Mouse (Mus musculus) left cerebral cortex, postnatal 36 days (tissue): ENCODE results near the gene Aoc2. TPM values are rescaled to one million over a fixed set of nuclear protein-coding genes. Genes with fewer than 3 reads are reported as not detected.
"Not testable (repeated sequence)": the region's sequence is repeated elsewhere in the genome, so short reads cannot be mapped to it uniquely, and the experiment has no call there.

Experiments used
- DNase-seq, 2 experiments: peaks; one replicate each; pipeline ENCODE4 v3.0.0; 2021 to 2022; ENCODE audit warnings: low spot score in 2 of 2, mixed read lengths in 1 of 2
- intact Hi-C: fragments of 180-260 bp; cut with DNase I; formaldehyde crosslinking; loops from one replicate; pipeline ENCODE4 v1.15.1; 2025
- total RNA-seq, 2 experiments: library from RNA; stranded (reverse); gene quantifications; 2 replicates each; pipeline ENCODE4 v1.2.3; 2021

Gene Aoc2
- total RNA-seq, 2 experiments from 2014 or later: 4.4 to 7.2 TPM

DNA sequence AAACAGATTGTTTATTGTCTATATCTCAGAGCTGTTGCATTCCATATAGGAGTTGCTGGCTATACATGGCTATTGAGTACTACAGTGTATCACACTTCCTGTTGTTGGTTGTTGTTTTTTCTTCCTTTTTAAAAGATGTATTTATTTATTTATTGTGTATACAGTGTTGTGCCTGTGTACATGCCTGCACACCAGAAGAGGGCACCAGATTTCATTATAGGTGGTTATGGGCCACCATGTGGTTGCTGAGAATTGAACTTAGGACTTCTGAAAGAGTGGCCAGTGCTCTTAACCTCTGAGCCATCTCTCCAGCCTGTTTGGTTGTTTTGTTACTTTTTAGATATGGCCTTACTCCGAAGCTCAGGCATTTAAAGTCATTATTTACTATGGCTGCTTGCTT is 10.3 kb upstream of the Aoc2 start:
- DNase-seq: no peak
- intact Hi-C loops: no loop called here

- intact Hi-C loops: no loop called here
- no peak for DNase-seq
Observed at GRCm38 (mm10) chr11:101315082-101315650, 9.7 kb upstream of the Aoc2 start.

GRCm38 (mm10) chr11:101315665-101316500 is 9.0 kb upstream of the Aoc2 start, which contains the start of gene Psme3:
Gene Psme3, plus strand, starts transcription at chr11:101316213.
- intact Hi-C loops: no loop called here
- peak; percentile 95 to 96 for DNase-seq

DNA sequence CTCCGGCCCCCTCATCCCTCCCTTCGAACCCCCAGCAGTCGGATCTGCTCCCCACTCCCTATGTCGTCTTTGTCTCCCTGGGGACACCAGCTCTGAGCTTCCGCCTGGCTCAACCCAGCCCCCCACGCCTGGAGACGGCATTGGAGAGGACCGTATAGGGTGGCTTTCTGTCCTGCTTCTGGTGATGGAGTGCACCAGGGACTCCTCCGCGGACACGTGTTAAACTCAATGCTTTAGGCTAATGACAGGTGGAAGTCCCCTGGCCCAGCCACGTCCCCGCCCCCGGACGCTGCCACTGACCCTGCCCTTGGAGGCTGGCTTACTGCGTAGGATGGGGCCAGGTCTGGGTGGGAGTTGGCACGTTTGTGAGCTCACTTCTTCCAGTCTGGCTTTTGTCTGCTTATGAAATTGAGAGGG is 8.4 kb upstream of the Aoc2 start:
- DNase-seq: no peak
- intact Hi-C loops: no loop called here

- intact Hi-C loops: loop anchor here (2.0 kb wide), 1 partner anchor 71 kb away; no protein-coding TSS in a partner anchor
- DNase-seq: peak; percentile 52 to 59
Observed at GRCm38 (mm10) chr11:101323609-101324008, 1.3 kb upstream of the Aoc2 start.

DNA sequence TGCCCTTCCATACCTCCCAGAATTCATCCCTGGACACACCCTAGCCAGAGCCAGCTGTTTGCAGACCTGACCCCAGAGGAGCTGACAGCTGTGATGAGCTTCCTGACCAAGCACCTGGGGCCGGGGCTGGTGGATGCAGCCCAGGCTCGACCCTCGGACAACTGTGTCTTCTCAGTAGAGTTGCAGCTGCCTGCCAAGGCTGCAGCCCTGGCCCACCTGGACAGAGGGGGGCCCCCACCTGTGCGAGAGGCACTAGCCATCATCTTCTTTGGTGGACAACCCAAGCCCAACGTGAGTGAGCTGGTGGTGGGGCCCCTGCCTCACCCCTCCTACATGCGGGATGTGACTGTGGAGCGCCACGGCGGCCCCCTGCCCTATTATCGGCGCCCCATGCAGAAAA is 338 bp downstream of the Aoc2 start:
- intact Hi-C loops, DNase-seq: not testable (repeated sequence)

DNA sequence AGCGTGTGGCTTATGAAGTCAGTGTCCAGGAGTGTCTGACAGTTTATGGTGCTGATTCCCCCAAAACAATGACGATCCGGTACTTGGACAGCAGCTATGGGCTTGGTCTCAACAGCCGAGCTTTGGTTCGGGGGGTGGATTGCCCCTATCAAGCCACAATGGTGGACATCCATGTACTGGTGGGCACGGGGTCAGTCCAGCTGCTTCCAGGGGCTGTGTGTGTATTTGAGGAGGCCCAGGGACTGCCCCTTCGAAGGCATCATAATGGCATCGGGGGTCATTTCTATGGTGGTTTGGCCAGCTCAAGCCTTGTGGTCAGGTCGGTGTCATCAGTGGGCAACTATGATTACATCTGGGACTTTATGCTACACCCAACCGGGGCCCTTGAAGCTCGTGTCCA is 1.3 kb downstream of the Aoc2 start:
- intact Hi-C loops: no loop called here
- DNase-seq: no peak

GRCm38 (mm10) chr11:101327311-101327710 is 2.4 kb downstream of the Aoc2 start:
- intact Hi-C loops: no loop called here
- no peak for DNase-seq

- intact Hi-C loops: no loop called here
- peak; percentile 28 to 35 for DNase-seq
Observed at GRCm38 (mm10) chr11:101328941-101329635, 4.2 kb downstream of the Aoc2 start.

- intact Hi-C loops: no loop called here
Observed at GRCm38 (mm10) chr11:101330371-101330924, 5.6 kb downstream of the Aoc2 start, which contains the start of gene Aoc3. Gene Aoc3, plus strand, starts transcription at chr11:101330605.

GRCm38 (mm10) chr11:101330961-101331360 is 6.1 kb downstream of the Aoc2 start:
- DNase-seq, intact Hi-C loops: not testable (repeated sequence)

More at GRCm38 (mm10) chr11:101330371-101330924, 5.6 kb downstream of the Aoc2 start, which contains the start of gene Aoc3:
- no peak for DNase-seq

GRCm38 (mm10) chr11:101332537-101332936 is 7.7 kb downstream of the Aoc2 start:
- intact Hi-C loops: no loop called here
- DNase-seq: no peak

DNA sequence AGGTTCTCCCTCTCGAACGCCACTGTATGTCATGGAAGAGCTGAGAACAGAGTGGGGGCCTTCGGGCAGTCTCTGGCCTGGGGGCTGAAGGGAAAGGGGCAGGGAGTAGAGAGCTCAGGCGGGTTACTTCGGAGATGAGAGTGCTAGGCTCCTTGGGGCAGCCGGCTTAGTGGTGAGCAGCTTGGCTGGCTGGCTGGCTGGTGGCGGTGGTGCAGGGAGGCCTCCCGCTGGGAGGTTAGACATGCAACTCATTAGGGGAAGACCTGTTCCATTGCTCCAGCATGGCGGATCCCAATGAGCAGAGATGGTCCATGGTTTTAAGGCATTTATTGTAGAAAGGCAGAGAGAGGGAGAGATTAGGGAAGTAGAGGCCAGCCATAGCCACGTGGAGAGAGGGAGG is 9.2 kb downstream of the Aoc2 start:
- no peak for DNase-seq
- intact Hi-C loops: no loop called here

- intact Hi-C loops: no loop called here
- DNase-seq: no peak
Observed at GRCm38 (mm10) chr11:101334516-101334915, 9.7 kb downstream of the Aoc2 start.

GRCm38 (mm10) chr11:101335685-101336084 is 10.8 kb downstream of the Aoc2 start:
- intact Hi-C loops: no loop called here
- no peak for DNase-seq

DNA sequence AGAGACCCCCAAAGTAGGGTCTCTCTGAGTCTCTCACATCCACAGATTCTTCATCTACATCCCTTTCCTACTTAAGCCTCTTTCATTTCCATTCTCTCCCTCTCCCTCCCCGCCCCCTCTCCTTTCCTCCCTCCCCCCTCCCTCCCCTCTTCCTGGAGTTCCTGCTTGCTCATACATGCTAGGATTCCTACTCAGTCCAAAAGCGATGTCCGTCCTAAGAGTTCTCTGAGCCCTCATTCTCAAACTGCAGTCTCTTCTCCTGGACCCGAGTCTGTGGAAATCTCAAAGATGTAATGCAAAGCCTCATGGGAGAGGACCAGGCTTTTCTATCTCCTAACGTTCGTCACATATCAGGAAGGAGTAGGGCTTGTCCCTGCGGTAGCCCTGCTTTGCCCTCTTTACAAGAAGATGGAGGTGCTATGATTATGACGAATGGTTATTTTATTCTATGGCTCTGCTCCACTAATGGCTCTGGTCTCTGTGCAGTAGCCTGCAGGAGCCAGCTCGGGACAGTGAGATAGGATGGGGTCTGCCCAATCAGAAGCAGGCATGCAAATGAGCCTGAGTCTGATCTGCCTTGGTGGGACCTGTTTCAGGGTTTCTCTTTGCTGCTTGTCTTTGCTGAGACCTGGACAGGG is 13.4 kb downstream of the Aoc2 start:
- no peak for DNase-seq
- intact Hi-C loops: no loop called here

DNA sequence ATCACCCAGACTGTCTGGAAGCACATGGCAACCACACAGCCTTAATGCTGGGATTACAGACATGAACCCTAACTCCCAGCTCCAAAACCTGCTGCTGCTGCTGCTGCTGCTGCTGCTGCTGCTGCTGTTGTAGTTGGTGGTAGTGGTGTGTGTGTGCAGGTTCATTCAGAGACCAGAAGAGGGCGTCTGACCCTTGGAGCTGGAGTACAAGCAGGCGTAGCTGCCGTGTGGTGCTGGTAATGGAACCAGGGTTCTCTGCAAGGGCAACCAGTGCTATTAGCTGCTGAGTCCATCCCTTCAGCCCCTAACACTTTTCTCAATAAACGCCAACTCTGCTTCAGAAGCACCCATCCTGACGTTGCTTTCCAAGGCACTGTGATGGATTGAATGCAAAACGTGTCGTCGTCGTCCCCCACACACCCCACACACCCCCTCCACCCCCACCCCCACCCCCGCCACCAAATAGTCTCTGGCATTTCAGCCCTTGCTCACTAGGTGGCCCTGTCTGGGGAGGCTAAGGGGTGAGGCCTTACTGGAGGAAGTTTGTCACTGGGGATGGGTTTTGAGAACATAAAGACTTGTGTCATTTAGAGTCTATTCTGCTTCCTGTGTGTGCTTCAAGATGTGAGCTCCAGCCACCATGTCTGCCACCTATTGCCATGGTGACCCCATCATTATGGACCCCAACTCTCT is 22.4 kb downstream of the Aoc2 start:
- intact Hi-C loops: no loop called here

DNA sequence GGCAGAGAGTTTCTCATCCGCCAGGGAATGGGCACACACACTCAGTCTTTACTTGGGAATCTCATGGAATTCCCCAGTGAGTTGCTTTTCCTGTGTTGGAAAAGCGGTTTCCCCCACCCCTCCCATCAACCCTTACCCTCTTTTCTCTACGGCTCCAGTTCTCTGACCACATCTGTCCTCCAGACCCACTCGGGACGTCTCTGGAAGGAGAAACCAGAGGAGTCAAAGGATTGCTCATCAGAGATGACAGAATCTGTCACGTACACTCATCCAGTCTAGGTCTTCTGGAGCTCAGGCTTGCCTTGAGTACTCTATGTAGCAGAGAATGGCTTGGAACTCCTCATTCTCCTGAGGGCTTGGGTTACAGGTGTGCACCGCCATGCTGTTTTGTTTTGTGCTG is 23.9 kb downstream of the Aoc2 start:
- DNase-seq: no peak
- intact Hi-C loops: no loop called here

More for the DNA sequence above, 22.4 kb downstream of the Aoc2 start:
- DNase-seq: no peak

DNA sequence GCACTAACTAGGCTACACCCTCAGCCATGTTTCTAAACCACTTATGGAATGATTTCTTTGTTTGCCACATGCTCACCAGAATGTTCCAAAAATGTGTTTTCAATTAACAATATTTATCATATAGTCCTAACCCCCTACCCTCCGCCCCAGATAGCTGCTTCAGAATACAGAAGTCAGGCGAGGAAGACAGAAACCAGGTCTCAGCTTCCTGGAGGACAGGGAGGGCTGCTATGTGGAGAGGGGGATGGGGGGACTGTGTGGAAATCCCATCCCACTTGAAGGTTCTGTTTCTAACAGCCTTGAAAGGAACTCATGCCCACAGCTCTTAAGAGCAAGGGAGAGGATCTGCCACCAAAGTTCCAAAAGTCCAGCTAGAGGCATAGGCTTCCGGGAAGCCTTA is 24.4 kb downstream of the Aoc2 start:
- no peak for DNase-seq
- intact Hi-C loops: no loop called here
